Mouse (Mus musculus) embryonic fibroblast, embryonic 13.5 days (primary cell): Measurements from ENCODE around the gene Fam229b. TPM values are rescaled to one million over a fixed set of nuclear protein-coding genes. Genes with fewer than 3 reads are reported as not detected.
A peak's percentile ranks its signal among the peaks of the same experiment; 100 is the strongest.

Experiments
- H3K27ac ChIP-seq: 2 replicates; pipeline ENCODE4 v1.5.1; 2012; ENCODE audit warnings: low read length, control low read depth, inconsistent platforms; ENCODE audit not compliant: insufficient read depth
- H3K4me1 ChIP-seq: 2 replicates; pipeline ENCODE4 v1.6.1; 2011; ENCODE audit warnings: low read length; ENCODE audit not compliant: control insufficient read depth, insufficient read depth
- H3K4me3 ChIP-seq: 2 replicates; pipeline ENCODE4 v1.5.1; 2011; ENCODE audit warnings: mild to moderate bottlenecking, control low read depth, low read length; ENCODE audit not compliant: insufficient read depth
- CTCF ChIP-seq: IDR thresholded peaks from 2 replicates; pipeline ENCODE4 v1.5.1; 2011; ENCODE audit warnings: mild to moderate bottlenecking, control low read depth, low read length, moderate library complexity, borderline replicate concordance; ENCODE audit not compliant: insufficient read depth
- POLR2A ChIP-seq: IDR thresholded peaks from 2 replicates; pipeline ENCODE4 v1.6.1; 2011; ENCODE audit warnings: low read depth, mild to moderate bottlenecking, control low read depth, low read length, moderate library complexity
- polyA plus RNA-seq: library from polyadenylated mRNA; stranded (reverse); fragments of >200 nt; gene quantifications from 2 replicates; pipeline ENCODE4 v1.2.4, GENCODE M21; 2011; ENCODE audit warnings: low read depth; ENCODE audit not compliant: missing spikeins, insufficient read length

The Fam229b gene
- 8.0 and 9.4 TPM in 2 replicates for polyA plus RNA-seq

GRCm38 (mm10) chr10:39133462-39134310, at the start of gene Fam229b, which contains the start of gene Tube1:
Gene Fam229b (minus strand): TSS chr10:39133914.
Gene Tube1 (plus strand): TSS chr10:39133976.
- Histone ChIP-seq H3K4me3 (peak within 1 kb of the TSS; percentile 75), H3K4me1 (no peaks in the 10 kb centered on the region), H3K27ac (no peak within 1 kb of the TSS)
- TF ChIP-seq POLR2A (peak; percentile 73), CTCF (no peak)

GRCm38 (mm10) chr10:39176981-39177380, 43.3 kb upstream of the Fam229b start:
- TF ChIP-seq CTCF, result no peak
- no peak for TF ChIP-seq POLR2A
- H3K4me1 ChIP-seq, result no peaks in the 10 kb centered on the region
- no peak overlapping the region for H3K27ac ChIP-seq
- no peak overlapping the region for H3K4me3 ChIP-seq

- Histone ChIP-seq H3K4me3 (no peak overlapping the region), H3K4me1 (no peaks in the 10 kb centered on the region), H3K27ac (no peak overlapping the region)
- TF ChIP-seq POLR2A (no peak), CTCF (no peak)
These were observed 39.4 kb upstream of the Fam229b start for GRCm38 (mm10) chr10:39173077-39173476.

- TF ChIP-seq POLR2A (no peak), CTCF (no peak)
- no peak overlapping the region for H3K27ac ChIP-seq
These were observed 38.8 kb upstream of the Fam229b start for GRCm38 (mm10) chr10:39172540-39172931.

GRCm38 (mm10) chr10:39171603-39172539, 38.2 kb upstream of the Fam229b start:
- Histone ChIP-seq H3K4me1 (no peaks in the 10 kb centered on the region), H3K4me3 (peak overlapping the region; percentile 49), H3K27ac (peak overlapping the region; percentile 45; the same call in 1 of the 2 replicates)
- TF ChIP-seq CTCF (peak; percentile 56; the same call in 1 of the 2 replicates), POLR2A (no peak)

More at GRCm38 (mm10) chr10:39172540-39172931, 38.8 kb upstream of the Fam229b start:
- Histone ChIP-seq H3K4me1 (no peaks in the 10 kb centered on the region), H3K4me3 (no peak overlapping the region)

- Histone ChIP-seq H3K4me1 (no peaks in the 10 kb centered on the region), H3K27ac (peak overlapping the region; percentile 45; the same call in 1 of the 2 replicates), H3K4me3 (peak overlapping the region; percentile 49)
- TF ChIP-seq CTCF, result peak; percentile 80
- TF ChIP-seq POLR2A, result 0 out of 2 replicates have a peak, but pooled peaks have one; percentile 19
These were observed 37.4 kb upstream of the Fam229b start for GRCm38 (mm10) chr10:39171134-39171533.

- TF ChIP-seq POLR2A (no peak), CTCF (no peak)
- Histone ChIP-seq H3K4me3 (no peak overlapping the region), H3K27ac (no peak overlapping the region), H3K4me1 (no peaks in the 10 kb centered on the region)
These were observed 37.0 kb upstream of the Fam229b start for GRCm38 (mm10) chr10:39170706-39171105.

- TF ChIP-seq POLR2A (no peak), CTCF (peak; percentile 90)
- Histone ChIP-seq H3K4me3 (no peak overlapping the region), H3K4me1 (no peaks in the 10 kb centered on the region), H3K27ac (no peak overlapping the region)
These were observed 36.5 kb upstream of the Fam229b start for GRCm38 (mm10) chr10:39170181-39170580.

GRCm38 (mm10) chr10:39169642-39170041, 35.9 kb upstream of the Fam229b start:
- TF ChIP-seq CTCF (no peak), POLR2A (no peak)
- Histone ChIP-seq H3K4me1 (no peaks in the 10 kb centered on the region), H3K27ac (no peak overlapping the region), H3K4me3 (no peak overlapping the region)

- H3K4me3 ChIP-seq, result no peak overlapping the region
- H3K27ac ChIP-seq, result no peak overlapping the region
- no peaks in the 10 kb centered on the region for H3K4me1 ChIP-seq
- TF ChIP-seq CTCF (no peak), POLR2A (no peak)
These were observed 33.9 kb upstream of the Fam229b start for GRCm38 (mm10) chr10:39167611-39168010.
